Mouse (Mus musculus): ENCODE results near the gene Vps37b. TPM values are rescaled to one million over a fixed set of nuclear protein-coding genes. Genes with fewer than 3 reads are reported as not detected.
"Not testable (repeated sequence)": the region's sequence is repeated elsewhere in the genome, so short reads cannot be mapped to it uniquely, and the experiment has no call there.

Gene Vps37b
- polyA plus RNA-seq, 1 experiment from 2014 or later: 52.2 TPM

DNA sequence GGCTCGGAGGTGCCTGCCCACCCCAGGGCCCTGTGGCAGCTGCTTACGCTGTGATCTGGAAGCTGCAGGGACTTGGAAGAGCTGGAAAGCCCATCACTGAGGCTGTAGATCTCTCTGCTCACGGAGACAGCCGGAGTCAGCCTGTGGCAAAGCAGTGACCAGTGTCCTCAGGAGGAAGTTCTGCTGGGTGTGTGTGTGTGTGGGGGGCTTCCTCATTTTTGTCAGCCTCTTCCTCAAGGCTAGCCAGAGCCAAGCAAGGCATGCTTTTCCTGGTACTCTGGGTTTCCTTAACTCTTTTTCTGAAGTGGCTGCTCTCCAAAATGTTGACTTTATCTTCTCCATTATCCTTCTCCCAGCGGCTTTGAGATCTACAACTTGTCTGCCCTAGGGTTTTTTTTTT, 27.6 kb upstream of the Vps37b start:
- Histone ChIP-seq H3K4me1 (peaks cover 18% of the 10 kb centered on the region; the same call in 1 of the 2 replicates), H3K4me2 (no peak overlapping the region), H3K27me3 (replicated peaks) (no peaks in the 10 kb centered on the region), H3K36me3 (no peaks in the 10 kb centered on the region), H3K27ac (replicated peaks) (peak overlapping the region; percentile 65), H3K4me3 (no peak overlapping the region), H3K9me3 (0 out of 2 replicates have a peak, but pooled peaks cover 6% of the 10 kb centered on the region), H3K9ac (no peak overlapping the region)
- ATAC-seq (ENCODE audit: extremely low read depth, insufficient number of reproducible peaks, low FRiP score, low TSS enrichment): no peak
- 47% methylated on average over 5 of the region's 5 CpGs for WGBS

DNA sequence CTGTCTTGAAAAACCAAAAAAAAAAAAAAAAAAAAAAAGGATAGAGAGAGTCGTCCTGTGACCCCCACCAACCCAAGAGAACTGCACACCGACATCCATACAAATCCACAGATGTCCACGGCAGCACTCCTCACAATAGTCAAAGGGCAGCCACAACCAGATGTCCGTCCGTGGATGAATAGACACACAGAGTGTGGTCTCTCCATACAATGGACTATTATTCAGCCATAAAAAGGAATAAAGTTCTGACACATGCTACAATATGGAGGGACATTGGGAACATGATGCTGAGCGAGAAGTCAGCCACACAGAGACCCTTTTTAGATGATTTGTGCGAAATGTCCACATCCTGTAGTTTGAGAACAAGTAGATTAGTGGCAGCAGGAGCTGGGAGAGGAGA, 26.7 kb upstream of the Vps37b start:
- H3K4me1 ChIP-seq: peaks cover 18% of the 10 kb centered on the region; the same call in 1 of the 2 replicates
- H3K4me3 ChIP-seq: no peak overlapping the region
- no peak overlapping the region for H3K9ac ChIP-seq
- 0 out of 2 replicates have a peak, but pooled peaks cover 6% of the 10 kb centered on the region for H3K9me3 ChIP-seq
- no peak for ATAC-seq (ENCODE audit: extremely low read depth, insufficient number of reproducible peaks, low FRiP score, low TSS enrichment)
- no peak overlapping the region for H3K27ac ChIP-seq (replicated peaks)
- H3K27me3 ChIP-seq (replicated peaks): no peaks in the 10 kb centered on the region
- H3K4me2 ChIP-seq: no peak overlapping the region
- 93% methylated on average over 7 of the region's 7 CpGs for WGBS
- H3K36me3 ChIP-seq: no peaks in the 10 kb centered on the region

DNA sequence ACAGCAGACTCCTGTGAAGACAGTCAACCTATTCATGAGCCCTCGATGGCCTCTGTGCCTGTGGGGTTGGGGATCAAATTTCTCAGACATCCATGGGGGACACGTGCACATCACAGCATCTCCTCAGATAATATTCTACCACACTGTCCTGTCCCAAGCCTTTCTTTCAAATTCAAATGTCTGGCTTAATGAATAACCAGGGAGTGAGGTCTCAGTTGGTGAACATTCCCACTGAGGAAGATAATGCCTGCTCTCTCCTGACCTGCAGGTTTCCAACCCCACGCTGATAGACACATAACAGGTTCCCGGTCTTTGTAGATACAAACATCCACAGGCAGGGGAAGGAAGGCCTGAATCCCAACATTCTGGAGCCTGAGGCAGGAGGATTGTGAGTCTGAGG, 24.9 kb upstream of the Vps37b start:
- no peak for ATAC-seq (ENCODE audit: extremely low read depth, insufficient number of reproducible peaks, low FRiP score, low TSS enrichment)
- H3K4me3 ChIP-seq: no peak overlapping the region
- H3K4me2 ChIP-seq: no peak overlapping the region
- no peaks in the 10 kb centered on the region for H3K27me3 ChIP-seq (replicated peaks)
- H3K4me1 ChIP-seq: peaks cover 13% of the 10 kb centered on the region; the same call in 1 of the 2 replicates
- no peak overlapping the region for H3K9ac ChIP-seq
- WGBS: 61% methylated on average over 4 of the region's 4 CpGs
- no peak overlapping the region for H3K27ac ChIP-seq (replicated peaks)
- no peaks in the 10 kb centered on the region for H3K36me3 ChIP-seq
- H3K9me3 ChIP-seq: 0 out of 2 replicates have a peak, but pooled peaks cover 6% of the 10 kb centered on the region

DNA sequence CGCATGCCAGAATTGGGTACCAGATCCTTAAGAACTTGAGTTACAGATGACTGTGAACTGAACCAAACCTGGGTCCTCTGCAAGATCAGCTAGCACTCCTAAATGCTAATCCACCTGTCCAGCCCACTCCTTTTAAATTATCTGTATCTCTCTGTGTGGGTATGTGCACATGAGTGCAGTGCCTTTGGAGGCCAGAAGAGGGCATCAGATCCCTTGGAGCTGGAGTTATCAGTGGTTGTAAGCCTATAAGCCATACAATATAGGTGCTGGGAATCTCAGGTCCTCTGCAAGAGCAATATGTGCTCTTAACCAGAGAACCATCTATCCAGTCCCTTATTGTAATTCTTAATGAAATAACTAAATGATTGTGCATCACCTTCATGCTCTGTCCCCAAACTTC, 24.1 kb upstream of the Vps37b start:
- H3K9ac ChIP-seq: no peak overlapping the region
- peaks cover 11% of the 10 kb centered on the region; the same call in 1 of the 2 replicates for H3K4me1 ChIP-seq
- H3K4me2 ChIP-seq: no peak overlapping the region
- WGBS: 97% methylated on average over 1 of the region's 1 CpGs
- ATAC-seq (ENCODE audit: extremely low read depth, insufficient number of reproducible peaks, low FRiP score, low TSS enrichment): no peak
- no peaks in the 10 kb centered on the region for H3K36me3 ChIP-seq
- no peaks in the 10 kb centered on the region for H3K27me3 ChIP-seq (replicated peaks)
- no peak overlapping the region for H3K4me3 ChIP-seq
- H3K27ac ChIP-seq (replicated peaks): no peak overlapping the region
- H3K9me3 ChIP-seq: 0 out of 2 replicates have a peak, but pooled peaks cover 6% of the 10 kb centered on the region

DNA sequence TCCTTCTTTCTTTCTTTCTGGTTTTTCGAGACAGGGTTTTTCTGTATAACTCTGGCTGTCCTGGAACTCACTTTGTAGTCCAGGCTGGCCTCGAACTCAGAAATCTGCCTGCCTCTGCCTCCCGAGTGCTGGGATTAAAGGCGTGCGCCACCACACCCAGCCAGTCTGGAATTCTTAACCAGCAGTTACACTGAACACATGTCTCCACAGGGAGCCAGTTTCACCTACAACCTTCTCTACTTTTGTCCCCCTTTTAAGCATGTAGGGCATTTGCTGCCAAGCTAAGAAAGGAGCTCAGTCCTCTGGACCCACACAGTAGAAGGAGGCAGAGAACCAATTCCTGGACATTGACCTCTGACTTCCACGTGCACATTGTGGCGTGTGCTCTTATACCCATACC, 20.6 kb upstream of the Vps37b start:
- H3K27me3 ChIP-seq (replicated peaks); H3K36me3 ChIP-seq; H3K4me3 ChIP-seq; H3K9ac ChIP-seq; ATAC-seq (ENCODE audit: extremely low read depth, insufficient number of reproducible peaks, low FRiP score, low TSS enrichment); H3K4me2 ChIP-seq; H3K9me3 ChIP-seq: not testable (repeated sequence)
- Histone ChIP-seq H3K4me1 (peaks cover 29% of the 10 kb centered on the region), H3K27ac (replicated peaks) (peak overlapping the region; percentile 54)
- WGBS: 92% methylated on average over 7 of the region's 7 CpGs

DNA sequence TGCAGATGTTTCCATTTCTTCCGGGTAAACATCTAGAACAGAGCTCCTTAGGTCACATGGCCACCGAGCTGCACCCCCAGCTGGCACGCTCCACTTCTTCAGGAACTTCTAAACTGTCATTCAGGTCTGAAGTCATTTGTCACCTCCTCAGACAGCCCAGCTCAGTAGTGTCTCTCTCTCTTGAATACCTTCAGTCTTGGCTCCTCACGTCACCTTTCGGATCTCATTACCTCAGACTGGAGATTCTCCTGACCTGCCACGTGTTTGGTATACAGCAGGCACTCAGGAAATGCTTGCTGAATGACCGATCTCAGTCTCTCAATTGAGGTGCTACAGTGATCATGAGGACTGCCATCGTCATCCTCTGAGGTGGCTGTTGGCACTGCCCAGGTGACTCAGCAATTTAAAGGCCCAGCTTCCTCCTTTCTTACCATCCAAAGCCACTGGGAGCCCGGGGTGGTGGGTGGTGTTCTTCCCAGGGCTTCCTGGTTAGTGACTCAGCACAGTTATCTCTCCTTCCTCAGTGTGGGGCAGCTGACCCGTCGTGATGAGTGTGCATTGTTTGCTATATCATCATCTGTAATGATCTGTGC, 19.9 kb upstream of the Vps37b start:
- Histone ChIP-seq H3K4me2 (peak overlapping the region; percentile 59), H3K27ac (replicated peaks) (peak overlapping the region; percentile 86), H3K9ac (no peak overlapping the region; the same call in 1 of the 2 replicates), H3K9me3 (0 out of 2 replicates have a peak, but pooled peaks cover 6% of the 10 kb centered on the region), H3K36me3 (no peaks in the 10 kb centered on the region), H3K4me1 (peaks cover 35% of the 10 kb centered on the region), H3K27me3 (replicated peaks) (no peaks in the 10 kb centered on the region), H3K4me3 (peak overlapping the region; percentile 32)
- ATAC-seq (ENCODE audit: extremely low read depth, insufficient number of reproducible peaks, low FRiP score, low TSS enrichment): peak; percentile 89
- WGBS: 55% methylated on average over 11 of the region's 11 CpGs

DNA sequence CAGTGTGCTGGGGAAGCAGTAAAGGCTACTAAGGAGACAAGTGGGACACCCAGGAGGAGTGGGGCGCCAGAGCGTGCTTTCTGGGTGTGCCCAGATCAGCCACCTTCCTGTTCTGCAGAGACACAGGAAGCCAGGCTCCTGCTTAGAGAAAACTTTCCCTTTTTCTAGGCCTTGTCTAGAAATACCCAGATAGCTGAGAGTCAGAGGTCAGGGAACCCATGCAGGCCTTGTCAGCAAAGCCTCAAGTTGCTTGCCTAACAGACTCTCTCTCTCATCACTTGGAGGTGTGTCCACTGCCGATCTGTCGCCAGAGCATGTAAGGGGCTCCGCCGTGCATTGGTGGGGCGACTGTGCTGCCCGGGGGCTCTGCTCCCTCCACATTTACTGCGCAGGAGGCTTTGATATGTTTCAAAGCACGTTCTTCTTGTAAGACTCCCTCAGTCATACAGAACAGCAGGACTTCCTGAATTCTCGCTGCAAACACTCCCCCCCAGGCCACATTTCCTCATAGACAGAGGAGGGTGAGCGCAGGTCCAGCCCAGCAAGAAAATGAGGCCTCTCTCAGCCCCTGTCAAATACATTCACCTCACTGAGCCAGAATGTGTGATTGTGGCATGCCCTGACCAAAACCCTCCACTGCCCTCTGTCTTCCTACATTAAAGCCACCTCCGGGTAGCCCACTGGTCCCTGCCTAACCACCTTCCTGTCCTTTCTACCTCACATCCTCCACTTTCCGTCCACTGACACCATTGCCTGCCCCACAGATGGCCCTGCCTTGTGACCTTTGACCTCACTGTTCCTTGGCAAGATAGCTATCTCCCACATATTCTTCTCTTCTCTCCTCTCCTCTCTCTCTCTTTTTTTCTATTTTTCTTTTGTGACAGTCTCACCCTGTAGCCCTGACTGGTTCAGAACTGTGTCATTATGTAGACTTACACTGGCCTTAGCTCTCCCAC, 18.3 kb upstream of the Vps37b start:
- Histone ChIP-seq H3K4me3 (peak overlapping the region; percentile 32), H3K9ac (peak overlapping the region; percentile 76), H3K4me2 (peak overlapping the region; percentile 59), H3K4me1 (peaks cover 46% of the 10 kb centered on the region), H3K9me3 (no peaks in the 10 kb centered on the region), H3K36me3 (no peaks in the 10 kb centered on the region), H3K27ac (replicated peaks) (peak overlapping the region; percentile 86), H3K27me3 (replicated peaks) (no peaks in the 10 kb centered on the region)
- no peak for ATAC-seq (ENCODE audit: extremely low read depth, insufficient number of reproducible peaks, low FRiP score, low TSS enrichment)
- WGBS: 29% methylated on average over 14 of the region's 14 CpGs

DNA sequence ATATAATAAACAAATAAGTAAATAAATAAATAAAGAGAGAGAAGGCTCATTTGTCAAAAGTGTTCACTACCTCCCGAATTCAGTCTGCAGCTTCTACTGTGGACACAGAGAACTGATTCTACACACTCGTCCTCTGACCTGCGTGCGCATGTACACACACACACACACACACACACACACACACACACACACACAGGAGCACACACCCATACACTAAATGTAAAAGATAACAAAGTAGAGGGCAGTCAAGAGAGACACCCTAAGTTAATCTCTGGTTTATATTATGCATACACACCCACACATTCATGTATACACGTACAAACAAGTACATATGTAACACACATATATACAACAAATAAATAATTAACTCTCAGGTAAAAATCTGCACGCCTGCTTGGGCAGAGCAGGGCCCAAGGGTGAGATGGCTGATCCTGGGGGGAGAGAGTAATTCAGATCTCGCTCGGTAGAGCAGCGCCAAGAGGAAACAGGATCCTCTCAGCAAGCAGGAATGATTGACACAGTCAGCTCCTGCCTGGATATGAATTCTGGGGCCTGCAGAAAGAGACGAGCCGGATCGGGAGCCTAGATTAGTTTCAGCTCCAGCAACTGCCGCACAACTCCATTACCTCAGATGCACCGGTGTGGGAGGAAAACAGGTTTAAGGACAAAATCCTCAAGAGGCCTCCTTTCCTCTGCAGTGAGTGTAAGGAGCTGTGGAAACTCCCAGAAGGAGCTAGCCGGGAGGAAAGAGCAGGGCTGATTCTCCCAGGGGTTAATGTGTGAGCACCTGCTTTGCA, 17.4 kb upstream of the Vps37b start:
- Histone ChIP-seq H3K9me3 (no peaks in the 10 kb centered on the region), H3K4me3 (peak overlapping the region; percentile 32), H3K27me3 (replicated peaks) (no peaks in the 10 kb centered on the region), H3K36me3 (no peaks in the 10 kb centered on the region), H3K27ac (replicated peaks) (peak overlapping the region; percentile 86), H3K9ac (peak overlapping the region; percentile 76), H3K4me2 (peak overlapping the region; percentile 59), H3K4me1 (peaks cover 52% of the 10 kb centered on the region)
- ATAC-seq (ENCODE audit: extremely low read depth, insufficient number of reproducible peaks, low FRiP score, low TSS enrichment): no peak
- 50% methylated on average over 15 of the region's 15 CpGs for WGBS

DNA sequence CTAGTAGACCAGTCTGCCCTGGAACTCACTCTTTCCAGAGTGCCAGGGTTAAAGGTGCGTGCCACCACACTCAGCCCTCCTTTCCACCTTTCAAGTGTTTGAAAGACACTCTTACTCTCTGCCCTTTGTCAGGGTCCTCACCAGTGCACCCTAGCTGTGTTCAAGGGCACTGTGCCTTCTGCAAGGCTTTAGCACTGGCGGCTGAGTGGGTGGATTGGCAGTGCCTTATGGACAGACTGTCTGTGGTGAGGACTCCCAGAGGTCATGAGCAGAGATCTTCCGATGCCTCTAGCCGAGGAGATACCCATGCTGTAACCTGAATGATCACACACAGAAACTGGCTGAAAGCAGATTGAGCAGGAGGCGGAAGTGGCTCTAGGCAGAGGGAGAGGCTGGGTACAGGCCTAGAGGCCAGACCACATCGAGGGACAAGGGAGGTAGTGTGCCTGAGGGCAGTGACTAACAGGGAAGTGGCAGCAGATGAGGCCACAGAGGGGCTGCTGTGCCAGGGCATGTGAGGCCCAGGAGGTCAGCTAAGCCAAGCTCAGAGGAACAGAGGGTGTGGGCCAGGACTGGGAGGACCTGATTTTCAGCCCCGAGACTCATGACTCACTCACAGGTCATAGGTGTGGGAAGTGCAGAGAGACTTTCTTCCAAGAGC, 14.8 kb upstream of the Vps37b start:
- H3K4me1 ChIP-seq: peaks cover 75% of the 10 kb centered on the region
- peak overlapping the region; percentile 45; the same call in 1 of the 2 replicates for H3K9ac ChIP-seq
- no peaks in the 10 kb centered on the region for H3K9me3 ChIP-seq
- no peak for ATAC-seq (ENCODE audit: extremely low read depth, insufficient number of reproducible peaks, low FRiP score, low TSS enrichment)
- no peaks in the 10 kb centered on the region for H3K27me3 ChIP-seq (replicated peaks)
- 68% methylated on average over 7 of the region's 7 CpGs for WGBS
- 0 out of 2 replicates have a peak overlapping the region, but pooled peaks have one; percentile 12 for H3K4me2 ChIP-seq
- H3K4me3 ChIP-seq: no peak overlapping the region
- peak overlapping the region; percentile 20; the same call in 1 of the 2 replicates for H3K27ac ChIP-seq (replicated peaks)
- H3K36me3 ChIP-seq: no peaks in the 10 kb centered on the region

DNA sequence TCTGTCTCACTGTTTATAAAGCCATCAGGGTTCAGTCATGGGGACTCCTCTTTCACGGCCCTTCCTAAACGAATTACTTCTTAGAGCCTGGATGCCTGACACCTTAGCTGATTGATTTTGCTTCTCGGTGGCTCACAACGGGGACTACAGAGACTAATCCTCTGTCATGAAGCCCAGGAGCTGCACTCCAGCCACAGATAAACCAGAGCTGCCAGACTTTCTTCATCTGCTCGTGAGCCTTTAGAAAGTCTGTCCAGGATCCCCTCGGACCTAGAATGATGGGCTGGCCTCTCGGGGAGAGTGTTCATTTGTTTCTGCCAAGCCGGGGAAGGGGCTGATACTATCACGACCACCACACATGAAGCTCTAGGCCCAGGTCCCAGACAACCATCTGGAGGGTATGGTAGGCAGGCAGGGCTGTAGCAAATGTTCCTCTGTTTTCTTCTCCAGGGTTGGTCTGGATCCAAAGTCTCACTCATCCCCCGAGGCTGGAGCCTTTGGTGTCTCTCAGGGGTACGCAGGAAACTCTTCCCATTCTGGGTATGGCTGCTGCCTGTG, 13.5 kb upstream of the Vps37b start:
- H3K4me1 ChIP-seq: peaks cover 81% of the 10 kb centered on the region
- peak overlapping the region; percentile 1 for H3K9ac ChIP-seq
- H3K9me3 ChIP-seq: no peaks in the 10 kb centered on the region
- no peak overlapping the region for H3K4me3 ChIP-seq
- H3K36me3 ChIP-seq: no peaks in the 10 kb centered on the region
- no peak for ATAC-seq (ENCODE audit: extremely low read depth, insufficient number of reproducible peaks, low FRiP score, low TSS enrichment)
- 27% methylated on average over 11 of the region's 11 CpGs for WGBS
- peak overlapping the region; percentile 59 for H3K27ac ChIP-seq (replicated peaks)
- H3K4me2 ChIP-seq: no peak overlapping the region
- H3K27me3 ChIP-seq (replicated peaks): no peaks in the 10 kb centered on the region
